Mouse (Mus musculus) thymus, postnatal 10 days (tissue): ENCODE results near the gene Olfr541.
"Not testable (repeated sequence)": the region's sequence is repeated elsewhere in the genome, so short reads cannot be mapped to it uniquely, and the experiment has no call there.

Experiments
- DNase-seq, 2 experiments: peaks; one replicate each; pipeline ENCODE4 v3.0.0; 2021; ENCODE audit warnings: low spot score in 2 of 2

Olfr541 gene

GRCm38 (mm10) chr7:140696967-140697366 is at the start of gene Olfr541:
Gene Olfr541, plus strand, starts transcription at chr7:140697267.
- DNase-seq = no peak

GRCm38 (mm10) chr7:140659630-140660029 is 37.4 kb upstream of the Olfr541 start, which contains the start of gene Olfr539:
Gene Olfr539, plus strand, starts transcription at chr7:140659930.
- no peak for DNase-seq

- not testable (repeated sequence) for DNase-seq
These were observed 26.4 kb upstream of the Olfr541 start for GRCm38 (mm10) chr7:140670693-140671092.

DNA sequence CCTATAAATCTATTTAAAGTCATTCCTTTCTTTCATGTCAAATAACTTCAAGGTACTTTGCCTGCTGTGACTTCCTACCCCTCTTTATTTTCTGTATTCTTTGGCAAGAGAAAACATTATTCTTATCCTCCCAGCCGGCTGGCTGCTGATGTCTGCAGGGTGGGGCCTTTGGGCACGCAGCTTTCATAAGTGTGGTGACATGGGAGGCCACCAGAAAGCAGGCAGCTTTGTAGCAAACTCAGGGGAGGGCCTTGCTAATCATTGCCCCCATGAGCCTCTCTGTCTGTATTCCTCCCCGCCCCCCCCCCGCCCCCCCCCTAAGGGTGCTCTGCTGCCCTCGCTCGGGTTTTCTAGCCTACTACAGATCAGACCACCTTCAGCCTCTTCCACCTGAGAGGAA is 21.2 kb upstream of the Olfr541 start:
- no peak for DNase-seq

DNA sequence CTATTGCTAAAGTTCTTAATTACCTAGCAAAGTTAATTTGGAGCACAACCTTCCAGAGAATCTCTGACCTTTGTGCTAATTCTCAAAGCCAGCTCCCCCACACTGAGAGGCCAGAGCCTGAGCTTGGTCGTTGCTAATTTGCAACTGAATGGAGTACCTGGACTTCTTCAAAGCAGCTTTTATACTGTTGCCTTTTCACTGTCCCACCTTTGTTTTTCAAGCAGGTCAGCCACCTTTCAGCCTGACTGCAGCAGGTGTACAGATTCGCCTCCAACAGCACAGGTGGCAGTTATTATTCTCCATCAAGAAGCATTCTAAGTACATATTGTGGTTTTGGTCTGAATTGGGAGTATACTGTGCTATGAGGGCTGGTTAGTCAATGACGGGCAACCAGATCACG is 17.5 kb upstream of the Olfr541 start:
- DNase-seq = not testable (repeated sequence)

GRCm38 (mm10) chr7:140681651-140682050 is 15.4 kb upstream of the Olfr541 start, which contains the start of gene Olfr45:
Gene Olfr45, plus strand, starts transcription at chr7:140681951.
- DNase-seq = no peak

DNA sequence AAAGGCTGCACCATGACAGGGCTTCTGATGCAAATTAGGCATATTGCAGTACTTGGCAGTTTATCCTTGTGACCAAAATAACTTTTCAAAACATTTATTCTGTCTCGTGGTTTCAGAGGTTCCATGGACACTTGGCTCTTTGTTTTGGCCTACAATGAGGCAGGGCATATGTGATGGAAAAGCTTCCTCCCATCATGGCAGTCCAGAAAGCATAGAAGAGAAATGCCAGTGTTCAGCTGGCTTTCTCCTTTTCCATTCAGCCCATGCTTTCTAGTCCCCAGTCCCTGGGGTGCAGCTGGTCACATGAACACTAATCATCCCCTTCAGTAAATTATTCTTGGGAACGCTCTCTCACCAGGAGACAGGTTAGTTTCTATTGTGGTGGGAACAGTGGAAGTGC is 9.3 kb downstream of the Olfr541 start:
- no peak for DNase-seq

GRCm38 (mm10) chr7:140707536-140708284 is 10.6 kb downstream of the Olfr541 start:
- no peak for DNase-seq

GRCm38 (mm10) chr7:140717155-140718055 is 20.3 kb downstream of the Olfr541 start:
- DNase-seq = no peak

DNA sequence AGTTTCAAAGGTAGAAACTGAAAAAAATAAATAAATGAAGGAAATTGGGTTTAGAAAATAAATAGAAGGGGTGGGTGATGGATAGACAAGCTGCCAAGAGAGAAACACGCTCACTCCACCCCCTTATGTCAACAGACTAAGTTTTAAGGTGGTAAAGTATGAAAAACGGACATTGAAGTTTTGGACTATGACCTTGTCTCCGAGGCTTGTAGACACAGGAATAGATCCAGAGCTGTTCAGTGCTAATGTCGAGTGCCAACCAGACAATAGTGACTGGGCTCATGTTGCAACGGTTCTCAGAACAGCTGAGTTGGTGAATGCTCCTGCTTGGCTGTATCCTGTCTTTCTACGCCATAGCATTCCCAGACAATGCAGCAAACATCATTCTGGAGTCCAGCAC is 24.0 kb downstream of the Olfr541 start:
- no peak for DNase-seq

GRCm38 (mm10) chr7:140725558-140725957 is 28.5 kb downstream of the Olfr541 start:
- no peak for DNase-seq

- DNase-seq = no peak
These were observed 36.1 kb downstream of the Olfr541 start for GRCm38 (mm10) chr7:140733162-140733561.

- no peak for DNase-seq
These were observed 50.3 kb downstream of the Olfr541 start for GRCm38 (mm10) chr7:140747402-140747801.

- no peak for DNase-seq
These were observed 51.2 kb downstream of the Olfr541 start for GRCm38 (mm10) chr7:140748116-140748826.

DNA sequence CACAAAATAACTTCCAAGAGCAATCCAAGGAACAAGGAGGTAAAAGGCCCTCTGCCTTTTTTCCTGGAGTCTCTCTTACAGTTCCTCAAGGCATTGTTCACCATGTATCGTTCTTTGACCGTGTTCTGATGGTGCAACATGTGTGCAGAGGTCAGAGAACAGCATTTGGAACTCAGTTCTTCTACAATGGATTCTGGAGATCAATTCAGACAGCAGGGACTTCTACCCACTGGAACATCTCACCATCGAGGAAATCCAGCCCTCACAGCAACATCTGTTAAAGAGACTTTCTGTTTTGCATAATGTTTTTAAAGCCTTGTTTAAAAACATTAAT is 51.7 kb downstream of the Olfr541 start:
- DNase-seq = no peak

- DNase-seq = no peak
These were observed 57.5 kb downstream of the Olfr541 start for GRCm38 (mm10) chr7:140754556-140754955.
